Mouse (Mus musculus) megakaryocyte, embryonic 14.5 days (primary cell): ENCODE data around the gene B9d2. TPM values are rescaled to one million over a fixed set of nuclear protein-coding genes. Genes with fewer than 3 reads are reported as not detected.

Source experiments
- H3K27me3 ChIP-seq: replicated peaks from 2 replicates; pipeline ENCODE3; 2012; ENCODE audit warnings: inconsistent platforms
- H3K36me3 ChIP-seq: replicated peaks from 2 replicates; pipeline ENCODE3; 2012; ENCODE audit warnings: low read length, inconsistent platforms, mixed read lengths
- H3K4me1 ChIP-seq: 2 replicates; pipeline ENCODE4 v1.6.1; 2012; ENCODE audit warnings: inconsistent platforms
- H3K4me3 ChIP-seq: replicated peaks from 2 replicates; pipeline ENCODE3; 2012; ENCODE audit warnings: moderate library complexity, mild to moderate bottlenecking, inconsistent platforms
- H3K9me3 ChIP-seq: 2 replicates; pipeline ENCODE4 v1.6.1; 2012; ENCODE audit warnings: inconsistent platforms
- FLI1 ChIP-seq: IDR thresholded peaks from 2 replicates; pipeline ENCODE4 v1.6.1; 2012; ENCODE audit warnings: low read length, inconsistent platforms, mixed read lengths
- GATA1 ChIP-seq: IDR thresholded peaks from 3 replicates; pipeline ENCODE4 v1.6.1; 2012; ENCODE audit warnings: mixed read lengths, low read length, inconsistent platforms, borderline replicate concordance
- polyA plus RNA-seq: library from polyadenylated mRNA; stranded (reverse); fragments of >175 nt; gene quantifications from 2 replicates; pipeline ENCODE4 v1.2.3, GENCODE M21; 2012; ENCODE audit warnings: low replicate concordance; ENCODE audit not compliant: insufficient read depth

The B9d2 gene
- polyA plus RNA-seq, 1 experiment, result 89.8 TPM

GRCm38 (mm10) chr7:25700732-25701131 lies 20.2 kb downstream of the B9d2 start:
- Histone ChIP-seq H3K27me3 (no peaks in the 10 kb centered on the region), H3K36me3 (peaks cover 97% of the 10 kb centered on the region), H3K4me3 (peak overlapping the region; percentile 35), H3K4me1 (peaks cover 88% of the 10 kb centered on the region), H3K9me3 (peaks cover 4% of the 10 kb centered on the region)
- no peak for TF ChIP-seq GATA1
- TF ChIP-seq FLI1, result no peak

DNA sequence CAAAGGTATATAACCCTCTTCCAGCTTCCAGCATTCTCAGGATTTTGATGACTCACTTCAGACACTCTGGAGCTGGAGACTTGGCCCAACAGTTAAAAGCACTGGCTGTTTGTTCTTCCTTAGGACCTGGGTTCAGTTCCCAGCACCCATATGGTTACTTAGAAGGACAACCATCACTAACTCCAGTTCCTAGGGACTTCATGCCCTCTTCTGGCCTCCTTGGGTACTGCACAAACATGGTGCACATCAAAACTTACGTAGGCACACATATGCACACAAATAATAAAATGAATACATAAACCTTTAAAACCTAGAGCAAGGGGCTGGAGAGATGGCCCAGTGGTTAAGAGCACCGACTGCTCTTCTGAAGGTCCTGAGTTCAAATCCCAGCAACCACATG lies 21.8 kb downstream of the B9d2 start:
- Histone ChIP-seq H3K36me3 (peaks cover 99% of the 10 kb centered on the region), H3K9me3 (peaks cover 4% of the 10 kb centered on the region), H3K4me1 (peaks cover 92% of the 10 kb centered on the region), H3K4me3 (no peak overlapping the region), H3K27me3 (no peaks in the 10 kb centered on the region)
- TF ChIP-seq GATA1 (no peak), FLI1 (no peak)

- no peaks in the 10 kb centered on the region for H3K27me3 ChIP-seq
- H3K36me3 ChIP-seq, result peaks cover 99% of the 10 kb centered on the region
- peaks cover 4% of the 10 kb centered on the region for H3K9me3 ChIP-seq
- H3K4me3 ChIP-seq, result peak overlapping the region; percentile 39
- H3K4me1 ChIP-seq, result peaks cover 91% of the 10 kb centered on the region
- no peak for TF ChIP-seq GATA1
- no peak for TF ChIP-seq FLI1
Observed at GRCm38 (mm10) chr7:25703793-25704494, 23.4 kb downstream of the B9d2 start.

GRCm38 (mm10) chr7:25704716-25705364 lies 24.3 kb downstream of the B9d2 start:
- Histone ChIP-seq H3K27me3 (no peaks in the 10 kb centered on the region), H3K4me3 (peak overlapping the region; percentile 59), H3K4me1 (peaks cover 95% of the 10 kb centered on the region), H3K36me3 (peaks cover 99% of the 10 kb centered on the region), H3K9me3 (peaks cover 4% of the 10 kb centered on the region)
- no peak for TF ChIP-seq GATA1
- TF ChIP-seq FLI1, result no peak

DNA sequence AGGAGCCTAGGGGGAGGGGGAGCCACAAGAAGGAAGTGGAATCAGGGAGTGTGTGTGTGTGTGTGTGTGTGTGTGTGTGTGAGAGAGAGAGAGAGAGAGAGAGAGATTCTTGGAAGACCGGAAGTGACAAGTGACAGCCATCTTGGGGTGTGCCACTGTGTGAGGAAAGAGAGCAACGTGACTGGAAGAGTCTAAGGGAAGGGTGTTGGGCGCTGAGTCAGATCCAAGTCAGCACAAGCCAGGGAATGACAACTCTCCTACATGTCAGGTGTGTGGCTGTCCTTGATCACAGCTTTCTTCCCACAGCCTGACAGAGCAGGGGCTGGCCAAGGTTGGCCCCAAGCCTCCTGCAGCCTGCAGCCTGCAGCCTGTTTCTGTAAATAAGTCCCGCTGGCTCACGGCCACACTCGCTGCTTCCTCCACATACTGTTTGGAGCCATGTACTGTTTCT lies 25.2 kb downstream of the B9d2 start:
- TF ChIP-seq GATA1, result no peak
- no peak for TF ChIP-seq FLI1
- Histone ChIP-seq H3K4me1 (peaks cover 99% of the 10 kb centered on the region), H3K4me3 (peak overlapping the region; percentile 76), H3K27me3 (no peaks in the 10 kb centered on the region), H3K36me3 (peaks cover 99% of the 10 kb centered on the region), H3K9me3 (peaks cover 4% of the 10 kb centered on the region)

- Histone ChIP-seq H3K4me1 (peaks cover 99% of the 10 kb centered on the region), H3K9me3 (peaks cover 1% of the 10 kb centered on the region), H3K36me3 (peaks cover 99% of the 10 kb centered on the region), H3K4me3 (no peak overlapping the region), H3K27me3 (no peaks in the 10 kb centered on the region)
- TF ChIP-seq FLI1, result no peak
- TF ChIP-seq GATA1, result no peak
Observed at GRCm38 (mm10) chr7:25706578-25707170, 26.1 kb downstream of the B9d2 start.

- H3K27me3 ChIP-seq, result no peaks in the 10 kb centered on the region
- peaks cover 99% of the 10 kb centered on the region for H3K4me1 ChIP-seq
- H3K36me3 ChIP-seq, result peaks cover 99% of the 10 kb centered on the region
- peak overlapping the region; percentile 51 for H3K4me3 ChIP-seq
- H3K9me3 ChIP-seq, result no peaks in the 10 kb centered on the region
- TF ChIP-seq GATA1 (no peak), FLI1 (no peak)
Observed at GRCm38 (mm10) chr7:25707581-25708292, 27.2 kb downstream of the B9d2 start.

GRCm38 (mm10) chr7:25709961-25710360 lies 29.4 kb downstream of the B9d2 start:
- peaks cover 99% of the 10 kb centered on the region for H3K4me1 ChIP-seq
- H3K36me3 ChIP-seq, result peaks cover 100% of the 10 kb centered on the region
- H3K9me3 ChIP-seq, result no peaks in the 10 kb centered on the region
- TF ChIP-seq GATA1 (no peak), FLI1 (no peak)
- no peaks in the 10 kb centered on the region for H3K27me3 ChIP-seq
- no peak overlapping the region for H3K4me3 ChIP-seq

DNA sequence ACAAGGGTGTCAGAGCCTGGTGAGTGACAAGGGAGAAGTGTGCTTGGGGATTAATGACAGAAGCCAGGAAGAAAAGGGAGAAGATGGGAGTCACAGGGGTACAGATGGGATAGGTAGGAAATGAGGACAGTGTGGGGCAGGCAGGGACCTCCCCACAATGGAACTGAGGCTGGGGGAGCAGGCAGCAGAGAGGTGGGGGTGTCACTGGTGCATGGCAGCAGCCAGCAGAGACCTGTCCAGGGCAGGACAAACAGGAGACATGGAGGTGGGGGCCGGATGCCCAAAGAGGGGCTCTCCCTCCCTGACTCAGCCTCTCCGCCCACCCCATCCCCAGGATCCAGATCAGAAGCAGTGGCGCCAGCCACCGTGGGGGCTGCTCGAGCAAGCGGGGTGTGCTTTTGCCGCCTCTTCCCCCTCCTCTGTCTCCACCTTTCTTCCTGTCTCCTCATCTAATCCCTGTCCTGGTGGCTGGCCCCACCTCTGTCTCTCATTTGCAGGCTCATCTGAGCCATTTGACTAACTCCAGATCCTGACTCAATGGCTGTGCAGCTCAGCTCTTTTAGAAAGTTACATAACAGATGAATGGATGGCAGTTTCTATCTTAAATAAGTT lies 30.0 kb downstream of the B9d2 start:
- Histone ChIP-seq H3K4me1 (peaks cover 99% of the 10 kb centered on the region), H3K36me3 (peaks cover 100% of the 10 kb centered on the region)

More for the DNA sequence above, 30.0 kb downstream of the B9d2 start:
- no peaks in the 10 kb centered on the region for H3K27me3 ChIP-seq
- TF ChIP-seq FLI1 (no peak), GATA1 (no peak)
- H3K4me3 ChIP-seq, result peak overlapping the region; percentile 55
- H3K9me3 ChIP-seq, result no peaks in the 10 kb centered on the region
